Mouse (Mus musculus) layer of hippocampus, postnatal 36 days (tissue): ENCODE measurements around the gene Noa1. TPM values are rescaled to one million over a fixed set of nuclear protein-coding genes. Genes with fewer than 3 reads are reported as not detected.

Source experiments
- DNase-seq, 2 experiments: peaks; one replicate each; pipeline ENCODE4 v3.0.0; 2022
- total RNA-seq, 2 experiments: library from RNA; stranded (reverse); gene quantifications; 2 replicates each; pipeline ENCODE4 v1.2.3; 2021

The Noa1 gene
- total RNA-seq, 2 experiments from 2014 or later, result 23.2 to 26.5 TPM

GRCm38 (mm10) chr5:77289686-77290085 is 20.2 kb downstream of the Noa1 start:
- DNase-seq, result no peak

DNA sequence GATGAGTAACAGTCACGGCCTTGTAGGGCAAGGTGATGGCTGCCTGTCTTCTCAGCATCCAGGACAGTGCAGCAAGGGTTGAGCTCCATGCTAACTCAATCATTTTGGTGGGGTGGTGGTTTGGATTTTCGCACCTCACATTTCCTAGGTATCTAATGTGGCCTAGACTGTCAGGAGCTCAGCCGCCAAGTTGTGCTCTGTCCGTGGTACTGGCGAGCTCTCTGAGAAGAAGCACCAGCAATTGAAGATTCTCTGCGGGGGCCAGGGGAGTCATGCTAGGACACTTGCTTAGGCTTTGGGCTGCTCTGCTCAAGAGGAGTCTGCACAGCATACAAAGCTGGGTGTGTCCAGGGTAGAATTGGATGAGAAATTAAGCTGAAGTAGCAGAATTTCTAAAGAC is 22.0 kb downstream of the Noa1 start:
- no peak for DNase-seq

DNA sequence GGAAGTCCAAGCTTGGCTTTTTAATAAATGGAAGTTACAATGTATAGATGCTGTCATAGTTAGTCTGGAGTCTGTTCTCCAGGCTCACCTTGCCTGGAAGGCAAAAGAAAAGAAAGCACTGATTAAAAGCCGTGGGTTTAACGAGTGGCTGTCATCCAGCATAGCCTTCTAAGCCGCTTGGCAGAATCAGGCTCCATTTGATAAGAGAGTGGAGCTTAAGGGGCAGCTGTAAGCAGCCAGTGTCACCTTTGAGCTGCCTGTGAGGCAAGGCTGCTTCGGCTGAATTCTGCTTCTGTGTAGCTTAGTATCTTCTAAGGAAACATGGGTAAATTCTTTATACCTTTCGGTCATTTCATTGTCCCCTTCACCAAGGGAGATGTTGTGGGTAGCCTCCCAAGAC is 23.0 kb downstream of the Noa1 start:
- no peak for DNase-seq

DNA sequence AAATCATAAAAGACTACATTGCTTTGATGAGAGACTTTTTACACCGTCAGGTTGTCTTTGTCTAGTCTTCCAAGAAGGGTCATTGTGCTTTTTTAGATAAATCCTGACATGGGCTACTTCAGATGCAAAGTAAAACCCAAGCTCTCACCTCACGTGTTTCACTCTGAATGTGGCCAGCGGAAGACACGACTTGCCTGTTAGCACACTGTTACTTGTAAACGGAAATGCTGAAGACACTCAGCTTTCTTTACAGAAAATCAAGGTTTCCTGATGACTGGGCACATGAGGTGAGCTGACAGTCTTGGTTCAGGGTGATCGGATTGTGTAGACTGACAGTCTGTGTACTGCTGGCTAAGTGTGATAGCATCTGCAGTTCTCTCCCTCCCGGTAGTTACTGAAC is 24.2 kb downstream of the Noa1 start:
- DNase-seq, result no peak

DNA sequence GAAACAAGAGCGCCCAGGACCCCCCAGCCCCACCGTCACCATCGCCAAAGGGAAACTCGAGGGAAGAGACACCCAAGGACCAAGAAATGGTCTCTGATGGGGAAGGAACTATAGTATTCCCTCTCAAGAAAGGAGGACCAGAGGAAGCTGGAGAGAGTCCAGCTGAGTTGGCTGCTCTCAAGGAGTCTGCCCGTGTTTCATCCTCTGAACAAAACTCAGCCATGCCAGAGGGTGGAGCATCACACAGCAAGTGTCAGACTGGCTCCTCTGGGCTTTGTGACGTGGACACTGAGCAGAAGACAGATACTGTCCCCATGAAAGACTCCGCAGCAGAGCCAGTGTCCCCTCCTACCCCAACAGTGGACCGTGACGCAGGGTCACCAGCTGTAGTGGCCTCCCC is 27.6 kb downstream of the Noa1 start:
- DNase-seq, result no peak

GRCm38 (mm10) chr5:77281518-77282174 is 28.2 kb downstream of the Noa1 start:
- DNase-seq, result no peak

DNA sequence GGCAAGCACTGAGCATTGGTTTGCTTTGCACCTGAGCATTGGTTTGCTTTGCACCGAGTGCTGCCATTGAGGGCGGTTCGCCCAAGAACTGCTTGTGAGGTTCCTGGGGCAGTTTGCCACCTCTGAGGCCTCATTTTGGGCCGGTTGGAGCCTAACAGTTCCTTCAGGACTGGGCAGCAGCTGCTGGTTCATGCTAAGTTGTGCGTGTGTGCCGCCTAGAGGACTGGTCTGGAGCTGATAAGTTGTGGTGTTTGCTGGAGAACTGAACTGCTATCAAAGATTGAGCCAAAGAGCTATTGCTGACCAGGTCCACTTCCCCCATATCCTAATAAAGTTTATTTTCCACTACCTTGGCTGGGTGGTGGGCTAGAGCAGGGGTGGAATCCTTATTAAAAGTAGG is 32.7 kb downstream of the Noa1 start:
- no peak for DNase-seq

- no peak for DNase-seq
These were observed 33.9 kb downstream of the Noa1 start for GRCm38 (mm10) chr5:77275950-77276349.

GRCm38 (mm10) chr5:77273151-77273550 is 36.7 kb downstream of the Noa1 start:
- no peak for DNase-seq

DNA sequence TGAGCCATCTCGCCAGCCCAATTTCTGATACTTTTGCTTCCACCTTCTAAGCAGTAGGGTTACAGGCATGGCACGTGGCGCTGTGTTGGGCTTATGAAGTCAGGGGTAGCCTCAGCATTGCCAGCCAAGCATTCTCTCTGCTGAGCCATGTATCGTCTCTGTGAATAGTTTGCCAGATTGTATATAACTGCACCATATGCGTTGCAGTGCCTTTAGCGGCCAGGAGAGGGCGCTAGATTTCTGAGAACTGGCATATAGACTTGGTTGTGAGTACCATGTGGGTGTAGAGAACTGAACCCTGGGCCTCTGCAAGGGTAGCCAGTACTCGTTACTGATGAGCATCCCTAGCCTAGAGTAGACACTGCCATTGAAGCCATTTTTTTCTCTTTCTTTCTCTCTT is 40.5 kb downstream of the Noa1 start:
- no peak for DNase-seq

DNA sequence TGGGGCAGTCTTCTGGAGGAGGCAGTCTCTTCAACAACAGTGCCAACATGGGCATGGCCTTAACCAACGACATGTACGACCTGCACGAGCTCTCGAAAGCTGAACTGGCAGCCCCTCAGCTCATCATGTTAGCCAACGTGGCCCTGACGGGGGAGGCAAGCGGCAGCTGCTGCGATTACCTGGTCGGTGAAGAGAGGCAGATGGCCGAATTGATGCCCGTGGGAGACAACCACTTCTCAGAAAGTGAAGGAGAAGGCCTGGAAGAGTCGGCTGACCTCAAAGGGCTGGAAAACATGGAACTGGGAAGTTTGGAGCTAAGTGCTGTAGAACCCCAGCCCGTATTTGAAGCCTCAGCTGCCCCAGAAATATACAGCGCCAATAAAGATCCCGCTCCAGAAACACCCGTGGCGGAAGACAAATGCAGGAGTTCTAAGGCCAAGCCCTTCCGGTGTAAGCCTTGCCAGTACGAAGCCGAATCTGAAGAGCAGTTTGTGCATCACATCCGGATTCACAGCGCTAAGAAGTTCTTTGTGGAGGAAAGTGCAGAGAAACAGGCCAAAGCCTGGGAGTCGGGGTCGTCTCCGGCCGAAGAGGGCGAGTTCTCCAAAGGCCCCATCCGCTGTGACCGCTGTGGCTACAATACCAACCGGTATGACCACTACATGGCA is 41.8 kb downstream of the Noa1 start:
- DNase-seq, result no peak

DNA sequence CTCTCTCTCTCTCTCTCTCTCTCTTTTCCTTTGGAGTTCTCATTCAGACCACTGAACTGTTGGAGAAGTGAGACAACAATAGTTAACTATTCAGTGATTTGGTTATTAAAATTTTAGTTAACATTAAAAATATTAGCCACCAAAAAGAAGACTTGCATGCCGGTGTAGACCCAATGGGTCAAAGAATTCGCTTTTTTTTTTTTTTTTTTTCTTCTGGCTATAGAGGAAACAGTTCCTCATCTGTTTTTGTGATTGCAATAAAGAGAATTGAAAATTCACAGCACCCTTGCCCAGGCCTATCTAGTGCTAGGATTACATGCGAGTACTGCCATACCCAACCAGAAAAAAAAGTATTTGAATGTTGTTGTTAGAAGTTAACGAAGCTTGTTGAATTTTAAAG is 42.4 kb downstream of the Noa1 start:
- DNase-seq, result no peak

GRCm38 (mm10) chr5:77266886-77267401 is 42.9 kb downstream of the Noa1 start:
- DNase-seq, result no peak

- peak; percentile 22 to 27 for DNase-seq
These were observed 43.6 kb downstream of the Noa1 start for GRCm38 (mm10) chr5:77266066-77266885.

GRCm38 (mm10) chr5:77265671-77266065 is 44.2 kb downstream of the Noa1 start:
- DNase-seq, result peak; percentile 42 to 45

DNA sequence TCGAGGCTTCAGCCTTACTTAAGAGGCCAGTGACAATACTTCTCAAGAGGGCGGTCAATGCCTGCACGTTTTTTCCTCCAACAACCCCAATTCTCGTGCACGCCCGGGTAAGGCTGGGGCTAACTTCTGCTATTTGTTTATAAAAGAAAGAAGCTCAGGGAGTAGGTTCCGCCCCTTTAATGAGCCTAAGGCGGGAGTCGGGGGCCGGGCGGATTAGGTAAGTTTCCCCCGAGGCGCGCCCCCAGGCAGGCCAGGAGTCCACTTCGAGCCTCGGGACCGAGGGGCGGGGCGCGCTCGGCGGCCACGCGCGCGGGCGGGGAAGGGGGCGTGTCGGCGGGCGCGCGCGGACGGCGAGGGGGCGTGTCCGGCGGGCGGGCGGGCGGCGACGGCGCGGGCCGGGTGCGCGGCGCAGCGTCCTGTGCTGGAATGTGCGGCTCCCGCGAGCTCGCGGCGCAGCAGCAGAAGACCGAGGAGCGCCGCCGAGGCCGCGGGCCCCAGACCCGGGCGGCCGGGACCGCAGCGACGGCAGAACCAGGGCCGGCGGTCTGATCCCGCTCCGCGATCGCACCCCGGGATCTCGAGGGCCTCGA is 44.7 kb downstream of the Noa1 start, which contains the start of gene Rest:
Gene Rest (plus strand): TSS at position 411 of the 590 bp plus-strand sequence.
- peak; percentile 53 to 56 for DNase-seq

DNA sequence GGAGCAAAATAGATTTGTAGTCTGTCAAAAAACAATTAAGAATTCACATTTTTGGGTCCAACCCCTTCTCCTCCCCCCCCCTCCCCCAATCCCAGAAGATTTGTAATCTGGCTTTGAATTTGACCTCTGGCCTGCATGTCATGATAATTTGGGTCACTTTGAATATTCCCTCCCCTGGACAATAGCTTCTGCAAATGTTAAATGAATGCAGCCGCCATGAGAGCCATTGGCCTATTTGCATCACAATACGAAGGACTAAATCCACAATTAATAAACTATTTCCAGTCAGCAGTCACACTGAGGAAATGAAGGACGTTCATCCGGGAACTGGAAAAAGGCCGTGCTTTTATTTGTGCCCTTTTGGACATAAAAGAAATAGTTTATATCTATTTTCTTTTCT is 47.8 kb downstream of the Noa1 start:
- no peak for DNase-seq

GRCm38 (mm10) chr5:77261137-77261536 is 48.7 kb downstream of the Noa1 start:
- DNase-seq, result no peak

GRCm38 (mm10) chr5:77260141-77260540 is 49.7 kb downstream of the Noa1 start:
- DNase-seq, result no peak

- no peak for DNase-seq
These were observed 50.6 kb downstream of the Noa1 start for GRCm38 (mm10) chr5:77259315-77259714.

GRCm38 (mm10) chr5:77257603-77258002 is 52.3 kb downstream of the Noa1 start:
- DNase-seq, result no peak

DNA sequence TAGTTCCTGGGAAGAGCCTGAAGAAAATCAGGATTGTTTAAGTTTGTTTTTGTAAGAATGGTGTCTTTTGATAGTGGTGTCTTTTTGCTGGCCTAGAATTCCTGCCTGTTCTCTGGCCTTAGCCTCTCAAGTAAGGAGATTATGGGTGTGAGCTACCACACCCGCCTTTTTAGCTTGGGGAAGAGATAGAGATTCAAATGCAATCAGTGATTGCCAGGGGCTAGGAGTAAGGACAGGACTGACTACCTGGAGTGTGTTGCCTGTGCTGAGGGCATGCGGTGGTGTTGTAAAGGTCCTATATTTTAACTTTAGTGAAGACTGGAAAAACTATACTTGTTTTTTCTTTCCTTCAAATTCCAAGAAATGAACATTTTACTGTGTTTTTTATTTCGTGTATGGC is 55.5 kb downstream of the Noa1 start:
- no peak for DNase-seq

GRCm38 (mm10) chr5:77253154-77253553 is 56.7 kb downstream of the Noa1 start:
- no peak for DNase-seq
